Mouse (Mus musculus) fibroblast of lung, adult 2 months (primary cell): ENCODE data around the gene Bpifa3.
"Not testable (repeated sequence)": the region's sequence is repeated elsewhere in the genome, so short reads cannot be mapped to it uniquely, and the experiment has no call there.

ENCODE experiments used
- DNase-seq: peaks from one replicate; pipeline ENCODE4 v3.0.0-alpha.2; 2011; ENCODE audit warnings: low read depth

The Bpifa3 gene

DNA sequence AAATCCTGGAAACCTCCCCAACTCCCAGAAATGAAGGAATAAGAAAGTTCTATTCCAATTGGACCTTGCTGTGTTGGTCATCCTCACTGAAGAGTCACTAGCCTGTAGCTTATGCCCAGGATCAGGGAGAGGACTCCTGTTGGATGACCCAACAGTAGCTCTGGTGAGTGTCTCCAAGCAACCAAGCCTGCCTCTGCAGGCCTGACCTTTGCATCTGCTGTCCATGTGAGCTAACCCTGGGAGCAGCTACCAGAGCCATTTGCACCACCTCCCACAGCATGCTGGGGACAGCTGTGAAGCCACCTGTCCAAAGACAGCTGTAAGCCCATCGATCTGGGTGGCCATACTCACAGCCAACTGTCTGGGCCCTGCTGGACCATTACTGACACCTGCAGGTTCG, at the start of gene Bpifa3:
TSS of gene Bpifa3 (plus strand) at position 217 of the 400 bp plus-strand sequence.
- no peak for DNase-seq

DNA sequence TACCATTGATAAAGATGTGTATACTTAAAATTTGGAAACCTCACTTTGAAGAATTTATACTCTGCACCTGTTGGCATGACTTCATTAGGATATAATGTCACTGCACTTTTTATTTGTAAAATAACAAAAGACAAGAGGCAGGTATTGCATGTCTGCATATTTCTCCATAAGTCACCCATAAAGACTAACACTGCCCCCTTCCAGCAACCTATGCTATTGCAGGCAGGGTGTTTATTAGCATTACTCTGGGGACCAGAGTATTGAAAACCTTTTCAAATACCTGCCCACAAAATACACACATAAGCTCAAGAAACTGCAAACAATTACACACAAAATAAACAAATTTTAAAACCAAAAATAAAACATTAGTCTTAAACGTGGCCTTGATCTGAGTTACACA, 32.4 kb upstream of the Bpifa3 start:
- no peak for DNase-seq

DNA sequence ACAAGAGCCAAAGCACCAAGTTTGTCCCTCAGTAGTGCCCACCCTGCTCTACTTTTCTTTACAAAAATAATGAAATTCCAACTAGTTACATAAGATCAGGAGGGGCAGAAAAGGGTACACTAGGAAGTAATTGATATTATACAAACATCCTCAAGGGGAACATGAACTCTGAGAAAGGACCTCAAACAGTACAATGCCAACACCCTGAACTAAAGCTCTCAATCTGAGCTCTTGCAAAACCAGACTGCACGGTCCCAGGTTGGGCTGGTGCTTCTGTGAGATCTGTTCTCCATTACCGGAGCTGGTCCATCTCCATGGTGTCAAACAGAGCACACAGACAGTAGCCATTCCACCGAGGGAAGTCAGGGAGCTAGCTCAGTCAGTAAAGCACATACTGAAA, 12.8 kb upstream of the Bpifa3 start:
- DNase-seq: no peak

DNA sequence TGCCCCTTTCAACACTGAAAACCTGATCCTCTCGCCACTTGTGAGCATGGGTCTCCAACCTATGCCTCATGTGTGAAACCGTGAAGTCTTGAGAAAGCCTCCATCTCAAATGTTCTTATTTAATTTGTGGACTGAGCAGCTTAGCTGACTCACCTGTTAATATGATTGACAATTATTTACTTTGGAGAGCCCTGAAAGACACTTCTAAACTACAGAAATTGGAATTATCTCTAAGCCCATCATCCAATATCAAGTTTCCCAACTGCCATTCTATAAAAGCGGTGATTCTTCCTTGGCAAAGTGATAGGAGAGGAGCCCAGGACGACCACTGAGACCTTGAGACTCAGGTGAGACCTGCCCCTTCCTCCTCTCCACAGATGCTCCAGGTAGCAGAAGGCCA, 12.4 kb downstream of the Bpifa3 start, which contains the start of gene Bpifa1:
TSS of gene Bpifa1 (plus strand) at position 301 of the 400 bp plus-strand sequence.
- DNase-seq: no peak

DNA sequence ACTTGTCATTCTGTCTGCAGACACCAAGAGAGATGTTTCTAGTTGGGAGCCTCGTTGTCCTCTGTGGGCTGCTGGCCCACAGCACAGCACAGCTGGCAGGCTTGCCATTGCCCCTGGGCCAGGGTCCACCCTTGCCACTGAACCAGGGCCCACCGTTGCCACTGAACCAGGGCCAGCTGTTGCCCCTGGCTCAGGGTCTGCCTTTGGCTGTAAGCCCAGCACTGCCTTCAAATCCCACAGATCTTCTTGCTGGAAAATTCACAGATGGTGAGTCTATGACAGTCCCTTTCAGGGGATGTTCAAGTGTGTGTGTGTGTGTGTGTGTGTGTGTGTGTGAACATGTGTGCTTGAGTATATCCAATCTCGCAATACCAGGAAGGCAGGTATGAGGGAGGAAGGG, 13.6 kb downstream of the Bpifa3 start:
- DNase-seq: no peak

DNA sequence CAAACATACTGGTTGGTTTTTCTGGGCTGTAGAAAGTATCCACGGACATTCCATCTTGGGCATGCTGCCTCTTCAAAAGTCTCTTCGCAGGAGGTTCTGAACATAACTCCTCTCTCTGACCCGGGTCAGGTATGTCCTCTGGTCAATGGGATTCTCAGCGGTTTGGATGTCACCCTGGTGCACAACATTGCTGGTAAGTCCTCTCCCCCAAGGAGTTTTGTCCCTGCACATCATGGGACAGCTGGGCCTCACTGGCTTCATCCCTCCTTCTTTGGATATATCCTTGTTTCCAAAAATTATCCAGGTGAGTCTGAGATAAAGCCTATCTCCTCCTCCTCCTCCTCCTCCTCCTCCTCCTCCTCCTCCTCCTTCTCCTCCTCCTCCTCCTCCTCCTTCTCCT, 17.4 kb downstream of the Bpifa3 start:
- no peak for DNase-seq

DNA sequence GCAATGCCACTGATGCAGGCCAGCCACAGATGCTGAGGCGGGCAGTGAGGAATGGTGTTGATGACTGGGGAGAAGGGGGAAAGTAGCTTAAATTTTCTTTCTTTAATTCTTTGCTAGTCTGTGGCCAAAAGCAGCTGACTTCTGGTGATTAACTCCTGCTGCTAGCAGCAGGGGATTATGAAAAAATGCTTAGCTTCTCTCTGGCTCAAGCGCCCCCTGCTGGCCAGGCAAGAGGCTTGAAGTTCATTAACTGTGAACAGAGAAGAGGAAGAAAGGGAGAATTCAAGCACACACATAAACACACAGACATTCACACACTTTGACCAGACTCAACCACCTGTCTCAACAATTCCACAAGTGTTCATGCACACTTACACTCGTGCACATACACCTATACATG, 28.3 kb downstream of the Bpifa3 start:
- DNase-seq: no peak

DNA sequence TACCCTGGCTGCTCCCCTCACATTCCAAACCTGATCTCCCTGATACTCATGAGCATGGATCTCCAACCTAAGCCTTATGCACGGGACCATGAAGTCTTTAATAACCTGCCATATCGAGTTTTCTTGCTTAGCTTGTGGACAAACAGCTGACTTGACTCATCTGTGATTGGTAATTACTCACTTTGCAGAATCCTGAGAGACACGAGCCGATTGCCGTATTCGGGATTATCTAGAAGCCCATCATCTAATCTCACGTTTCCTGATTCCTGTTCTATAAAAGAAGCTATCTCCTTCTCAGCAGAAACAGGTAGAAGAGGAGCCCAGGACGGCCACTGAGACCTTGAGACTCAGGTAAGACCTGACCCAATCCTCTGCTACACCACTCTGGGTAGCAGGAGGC, 32.2 kb downstream of the Bpifa3 start, which contains the start of gene Bpifa5:
TSS of gene Bpifa5 (plus strand) at position 301 of the 400 bp plus-strand sequence.
- no peak for DNase-seq

DNA sequence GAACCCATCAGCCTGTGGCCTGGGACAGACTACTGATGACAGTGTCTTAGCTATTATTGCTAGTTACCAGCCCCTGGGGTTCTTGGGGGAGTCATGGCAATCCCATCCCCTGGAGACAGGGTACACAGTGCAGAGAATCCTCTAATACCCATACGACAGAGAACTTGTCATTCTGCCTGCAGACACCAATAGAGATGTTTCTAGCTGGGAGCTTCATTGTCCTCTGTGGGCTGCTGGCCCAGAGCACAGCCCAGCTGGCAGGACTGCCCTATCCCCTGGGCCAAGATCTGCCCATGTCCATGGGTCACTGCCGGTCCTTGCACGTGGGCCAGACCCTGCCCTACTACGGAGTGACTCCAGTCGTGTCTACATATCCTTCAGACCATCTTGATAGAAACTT, 33.2 kb downstream of the Bpifa3 start:
- DNase-seq: no peak

DNA sequence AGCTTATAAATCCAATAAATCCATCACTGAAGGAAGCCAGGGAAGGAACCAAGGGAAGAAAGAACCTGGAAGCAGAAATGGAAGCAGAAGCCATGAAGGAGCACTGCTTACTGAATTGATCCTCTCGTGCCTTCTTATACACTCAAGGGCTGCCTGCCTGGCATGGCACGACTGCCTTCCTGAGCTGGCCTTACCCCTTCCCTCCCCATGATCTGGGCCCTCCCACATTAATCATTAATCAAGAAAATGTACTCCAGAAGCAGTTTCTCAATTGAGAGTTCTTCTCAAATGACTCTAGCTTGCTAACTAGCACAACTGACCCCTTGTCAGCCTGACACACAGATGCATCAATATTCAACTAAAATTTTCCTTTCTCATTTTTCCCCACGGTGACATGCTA, 39.0 kb downstream of the Bpifa3 start:
- DNase-seq: no peak

DNA sequence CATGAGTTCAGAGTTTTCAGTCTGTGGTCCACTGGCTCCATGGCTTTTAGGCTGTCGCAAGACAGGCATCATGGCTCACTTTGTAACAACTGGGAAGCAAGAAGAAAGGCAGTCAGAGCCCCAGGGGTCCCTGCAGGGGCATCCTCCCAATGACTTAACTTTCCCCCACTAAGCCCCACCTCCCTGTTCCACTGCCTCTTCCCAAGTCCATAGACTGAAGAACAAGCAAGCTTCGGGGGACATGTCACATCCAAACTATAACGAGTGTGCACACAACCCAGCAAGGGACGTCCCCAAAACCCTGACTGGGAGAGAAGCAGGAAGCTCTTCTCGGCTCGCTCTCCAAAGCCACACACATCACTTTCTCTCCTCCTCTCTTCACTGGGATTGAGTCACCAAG, 41.5 kb downstream of the Bpifa3 start:
- no peak for DNase-seq

DNA sequence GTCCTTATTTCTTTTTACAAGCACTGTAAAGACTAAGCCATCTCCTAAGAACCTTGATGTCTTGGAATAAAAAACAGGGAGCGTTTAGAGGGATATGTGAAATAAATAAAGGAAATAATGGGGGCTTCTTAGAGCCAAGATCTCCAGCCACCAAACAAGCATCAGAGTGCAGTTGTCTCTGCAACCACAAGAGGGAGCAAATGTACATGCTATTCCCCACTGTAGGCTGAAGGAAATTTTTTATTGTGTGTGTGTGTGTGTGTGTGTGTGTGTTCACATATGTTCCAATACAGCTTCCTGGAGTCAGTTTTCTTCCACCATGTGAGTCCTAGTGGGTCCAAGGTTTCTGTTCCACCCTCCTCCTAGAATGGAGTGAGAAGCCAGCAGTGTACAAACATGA, 43.2 kb downstream of the Bpifa3 start:
- no peak for DNase-seq

DNA sequence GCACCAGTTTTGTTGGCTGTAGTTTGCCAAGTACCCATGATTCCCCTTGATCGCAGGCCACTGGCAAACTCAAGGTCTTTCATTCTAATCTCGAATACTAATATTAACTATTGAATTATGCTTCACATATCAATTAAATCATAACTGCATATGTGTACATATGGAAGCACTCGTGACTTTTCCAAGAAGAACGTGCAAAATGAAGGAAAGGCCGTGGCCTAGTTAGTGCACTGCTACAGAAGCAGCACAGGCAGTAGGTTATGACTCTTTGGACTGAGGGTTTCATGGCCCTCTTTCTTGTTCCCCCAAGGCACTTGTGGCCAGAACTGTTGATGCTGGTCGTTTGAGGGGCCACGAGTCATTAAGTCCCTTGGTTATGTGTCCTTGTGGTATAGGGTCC, 51.8 kb downstream of the Bpifa3 start:
- DNase-seq: not testable (repeated sequence)

DNA sequence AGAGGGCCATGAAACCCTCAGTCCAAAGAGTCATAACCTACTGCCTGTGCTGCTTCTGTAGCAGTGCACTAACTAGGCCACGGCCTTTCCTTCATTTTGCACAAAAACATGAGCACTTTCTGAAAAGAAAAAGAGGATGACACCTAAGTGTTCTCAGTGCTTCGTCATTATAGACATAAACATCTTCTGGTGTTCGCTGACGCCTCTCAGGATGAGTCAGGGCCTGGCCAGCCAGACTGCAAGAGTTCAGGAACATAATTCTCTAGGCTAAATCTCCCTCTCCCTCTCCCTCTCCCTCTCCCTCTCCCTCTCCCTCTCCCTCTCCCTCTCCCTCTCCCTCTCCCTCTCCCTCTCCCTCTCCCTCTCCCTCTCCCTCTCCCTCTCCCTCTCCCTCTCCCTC, 52.9 kb downstream of the Bpifa3 start:
- not testable (repeated sequence) for DNase-seq

DNA sequence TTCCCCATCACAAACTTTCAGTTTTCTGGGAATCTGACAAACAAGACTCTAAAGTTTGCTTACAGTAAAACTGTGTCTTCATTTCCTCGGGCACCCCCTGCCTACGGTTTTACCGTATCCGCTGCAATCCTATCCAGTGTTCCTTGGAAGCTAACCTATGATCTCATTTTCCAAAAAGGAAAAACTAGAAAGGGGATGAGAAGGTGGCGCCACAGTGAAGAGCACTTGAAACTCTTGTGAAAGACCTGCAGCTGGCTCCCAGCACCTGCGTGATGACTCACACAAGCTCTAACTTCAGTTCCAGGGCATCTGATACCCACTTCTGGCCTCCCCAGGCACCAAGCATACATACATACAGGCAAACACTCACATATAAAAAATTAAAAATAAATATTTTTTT, 55.2 kb downstream of the Bpifa3 start:
- no peak for DNase-seq

DNA sequence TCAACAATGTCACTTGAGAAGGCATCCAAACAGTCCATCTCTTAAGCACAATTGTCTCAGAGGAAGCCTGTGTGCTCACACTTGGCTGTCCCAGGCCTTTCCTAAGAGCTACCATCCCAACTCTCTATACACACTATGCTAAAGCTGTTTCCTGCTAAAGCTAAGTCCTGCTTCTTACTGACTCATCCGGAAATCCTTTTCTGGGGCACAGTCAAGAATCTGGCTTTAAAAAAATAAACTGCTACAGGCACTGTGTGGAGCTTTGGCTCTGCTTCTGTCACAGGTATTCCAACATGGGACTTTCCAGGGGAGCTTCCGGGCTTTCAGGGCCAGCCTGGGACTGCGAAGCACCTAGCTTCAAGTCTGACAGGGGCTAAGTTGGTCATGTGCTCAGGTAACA, 55.6 kb downstream of the Bpifa3 start:
- no peak for DNase-seq

DNA sequence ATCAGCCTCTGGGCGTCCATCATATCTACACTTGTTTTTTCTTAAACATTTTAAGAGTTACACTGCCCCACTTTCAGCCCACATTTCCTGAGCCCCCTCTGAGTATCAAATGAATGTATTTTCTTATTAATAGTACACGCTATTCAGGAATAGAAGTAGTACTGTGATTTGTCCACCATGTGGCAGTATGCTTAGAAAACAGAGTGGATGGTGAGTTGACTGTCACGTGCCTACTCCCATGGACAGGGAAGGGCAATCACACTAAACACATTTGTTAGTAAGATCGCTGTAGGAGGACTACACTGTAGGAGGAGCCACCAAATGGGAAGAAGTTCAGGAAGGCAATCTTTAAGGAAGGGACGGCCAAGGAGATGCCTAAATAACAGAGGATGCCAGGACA, 57.3 kb downstream of the Bpifa3 start:
- DNase-seq: no peak
